Mouse (Mus musculus): ENCODE measurements at regions not wholly inside any gene's neighbourhood (a gene's known extent, or its start where the extent isn't known, plus 50 kb on each side); places are given as distances from the start of the nearest gene placed in this dataset.

GRCm38 (mm10) chr4:83931897-83932654, 406.7 kb downstream of the Ccdc171 start:
- TF ChIP-seq MXI1 (IDR thresholded peaks at IDR 0.05; ENCODE audit: low read depth, low read length) (no peak), POLR2A (IDR thresholded peaks at IDR 0.05; ENCODE audit: control insufficient read depth in 1 of 2, insufficient read depth in 1 of 2, low read depth in 1 of 2, low read length in 2 of 2, poor library complexity in 1 of 2) (no peak), JUND (IDR thresholded peaks at IDR 0.05; ENCODE audit: low read depth, low read length) (no peak), SMC3 (IDR thresholded peaks at IDR 0.05; ENCODE audit: low read depth, low read length) (no peak), CTCF (IDR thresholded peaks at IDR 0.05 in 2 of 3, conservative IDR thresholded peaks at IDR 0.05 in 1 of 3; ENCODE audit: control insufficient read depth in 1 of 3, insufficient read depth in 1 of 3, low read depth in 2 of 3, low read length in 3 of 3, poor library complexity in 1 of 3, severe bottlenecking in 1 of 3) (no peak), RCOR1 (IDR thresholded peaks at IDR 0.05; ENCODE audit: low read depth, low read length) (no peak), MYC (IDR thresholded peaks at IDR 0.05; ENCODE audit: low read depth, low read length) (no peak), EP300 (IDR thresholded peaks at IDR 0.05; ENCODE audit: low read depth in 1 of 2, low read length in 2 of 2) (no peak), MYB (IDR thresholded peaks at IDR 0.05; ENCODE audit: low read depth, low read length) (no peak), MAFK (IDR thresholded peaks at IDR 0.05; ENCODE audit: borderline replicate concordance, low read depth, low read length) (no peak), ELF1 (IDR thresholded peaks at IDR 0.05; ENCODE audit: low read depth, low read length) (no peak), NELFE (IDR thresholded peaks at IDR 0.05; ENCODE audit: low read depth, low read length) (no peak)

Measured in MEL (cell line).